Mouse (Mus musculus): Measurements from ENCODE around the gene Chodl. TPM values are rescaled to one million over a fixed set of nuclear protein-coding genes. Genes with fewer than 3 reads are reported as not detected.

Chodl gene
- 21.4 and 23.9 TPM in 2 replicates for polyA plus RNA-seq (2014; fragmentation: Nextera tagmentation; extraction: Ambion mirVana)

DNA sequence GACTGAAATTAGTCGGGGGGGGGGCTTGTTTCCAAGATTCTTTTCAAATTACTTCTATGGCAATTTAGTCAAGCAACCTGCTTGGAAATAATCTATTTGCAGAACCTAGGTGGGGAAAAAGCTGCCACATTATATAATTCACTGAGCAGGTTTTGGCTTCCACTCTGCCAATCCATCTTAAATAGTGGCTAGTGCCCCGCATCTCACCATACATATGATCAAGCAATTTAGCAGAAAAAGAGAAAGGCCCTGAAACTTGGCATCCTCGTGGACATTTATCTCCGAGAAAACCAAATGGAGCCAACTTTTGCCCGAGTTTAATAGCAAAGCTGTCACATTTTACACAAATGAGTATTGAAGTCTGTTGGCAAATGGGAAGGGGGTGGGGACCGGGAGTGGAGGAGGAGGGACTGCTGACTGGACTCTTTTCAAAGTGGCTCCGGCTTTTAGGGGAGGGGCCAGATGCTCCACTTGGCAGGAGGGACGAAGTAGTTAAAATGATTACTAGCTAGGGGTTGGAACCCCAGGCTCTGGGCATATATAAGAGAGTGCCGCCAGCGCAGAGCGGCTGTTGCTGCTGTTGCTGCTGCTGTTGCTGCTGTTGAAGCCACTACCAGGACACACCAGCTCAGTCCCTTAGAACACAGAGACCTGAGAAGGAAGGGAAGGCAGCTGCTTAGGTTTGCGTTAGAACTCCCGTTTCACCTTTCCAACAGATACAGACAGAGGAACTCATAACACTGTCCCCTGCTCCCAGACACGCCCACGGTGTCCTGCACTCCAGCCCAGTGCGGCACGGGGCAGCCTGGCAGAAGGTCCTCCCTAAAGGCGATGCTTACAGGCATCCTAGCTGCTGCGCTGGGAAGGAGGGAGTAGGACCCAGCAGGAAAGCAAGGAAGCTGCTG, at the start of gene Chodl:
Gene Chodl, plus strand, starts transcription at position 567 of the 905 bp plus-strand sequence.
- peak; percentile 72 for ATAC-seq (ENCODE audit: insufficient number of reproducible peaks, insufficient read depth, low FRiP score, low read depth)
- Histone ChIP-seq H3K9me3 (ENCODE audit: control insufficient read depth, low read depth, low read length) (no peaks in the 10 kb centered on the region), H3K9ac (replicated peaks; ENCODE audit: low read depth, low read length) (0 out of 2 replicates have a peak within 1 kb of the TSS, but pooled peaks have one; percentile 18), H3K27ac (ENCODE audit: low read length) (no peak within 1 kb of the TSS), H3K36me3 (ENCODE audit: control insufficient read depth, insufficient read depth, low read length) (no peaks in the 10 kb centered on the region), H3K4me3 (ENCODE audit: low read depth, low read length) (peak within 1 kb of the TSS; percentile 34), H3K27me3 (ENCODE audit: control insufficient read depth, insufficient read depth, low read length) (no peaks in the 10 kb centered on the region), H3K4me2 (replicated peaks; ENCODE audit: low read depth, low read length) (peak within 1 kb of the TSS; percentile 79), H3K4me1 (ENCODE audit: control insufficient read depth, insufficient read depth, low read length) (0 out of 2 replicates have a peak, but pooled peaks cover 2% of the 10 kb centered on the region)
- WGBS: 9% methylated on average over 19 of the region's 19 CpGs

DNA sequence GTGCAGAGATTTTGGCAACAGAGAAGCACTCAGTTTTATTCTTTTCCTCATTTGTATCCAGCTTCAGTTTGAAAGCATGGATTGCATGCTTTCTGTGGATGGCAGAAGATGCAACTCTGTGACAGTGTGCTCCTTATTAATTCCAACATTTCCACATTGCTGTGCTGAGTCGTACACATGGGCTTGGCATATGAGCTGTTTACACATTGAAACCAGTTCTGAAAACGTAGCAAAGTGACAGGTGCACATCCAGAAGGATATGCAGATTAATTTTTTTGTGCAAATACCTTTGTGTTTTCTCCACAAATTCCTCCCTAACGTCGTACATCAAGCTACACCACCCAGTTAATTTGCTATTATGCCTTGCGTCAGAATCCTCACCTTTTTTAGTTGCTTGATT, 8.1 kb upstream of the Chodl start:
- 55% methylated on average over 5 of the region's 5 CpGs for WGBS
- Histone ChIP-seq H3K27ac (ENCODE audit: low read length) (no peak overlapping the region), H3K4me1 (ENCODE audit: control insufficient read depth, insufficient read depth, low read length) (no peaks in the 10 kb centered on the region), H3K9ac (replicated peaks; ENCODE audit: low read depth, low read length) (no peak overlapping the region), H3K4me2 (replicated peaks; ENCODE audit: low read depth, low read length) (no peak overlapping the region), H3K4me3 (ENCODE audit: low read depth, low read length) (no peak overlapping the region), H3K9me3 (ENCODE audit: control insufficient read depth, low read depth, low read length) (no peaks in the 10 kb centered on the region), H3K27me3 (ENCODE audit: control insufficient read depth, insufficient read depth, low read length) (no peaks in the 10 kb centered on the region), H3K36me3 (ENCODE audit: control insufficient read depth, insufficient read depth, low read length) (no peaks in the 10 kb centered on the region)
- ATAC-seq (ENCODE audit: insufficient number of reproducible peaks, insufficient read depth, low FRiP score, low read depth): no peak

- Histone ChIP-seq H3K4me2 (replicated peaks; ENCODE audit: low read depth, low read length) (peak overlapping the region; percentile 79), H3K9ac (replicated peaks; ENCODE audit: low read depth, low read length) (0 out of 2 replicates have a peak overlapping the region, but pooled peaks have one; percentile 18), H3K9me3 (ENCODE audit: control insufficient read depth, low read depth, low read length) (no peaks in the 10 kb centered on the region), H3K27ac (ENCODE audit: low read length) (no peak overlapping the region), H3K27me3 (ENCODE audit: control insufficient read depth, insufficient read depth, low read length) (no peaks in the 10 kb centered on the region), H3K4me1 (ENCODE audit: control insufficient read depth, insufficient read depth, low read length) (0 out of 2 replicates have a peak, but pooled peaks cover 2% of the 10 kb centered on the region), H3K36me3 (ENCODE audit: control insufficient read depth, insufficient read depth, low read length) (no peaks in the 10 kb centered on the region), H3K4me3 (ENCODE audit: low read depth, low read length) (peak overlapping the region; percentile 34)
- 10% methylated on average over 16 of the region's 16 CpGs for WGBS
- ATAC-seq (ENCODE audit: insufficient number of reproducible peaks, insufficient read depth, low FRiP score, low read depth): no peak
Observed at GRCm38 (mm10) chr16:78931287-78932025, 708 bp downstream of the Chodl start.

DNA sequence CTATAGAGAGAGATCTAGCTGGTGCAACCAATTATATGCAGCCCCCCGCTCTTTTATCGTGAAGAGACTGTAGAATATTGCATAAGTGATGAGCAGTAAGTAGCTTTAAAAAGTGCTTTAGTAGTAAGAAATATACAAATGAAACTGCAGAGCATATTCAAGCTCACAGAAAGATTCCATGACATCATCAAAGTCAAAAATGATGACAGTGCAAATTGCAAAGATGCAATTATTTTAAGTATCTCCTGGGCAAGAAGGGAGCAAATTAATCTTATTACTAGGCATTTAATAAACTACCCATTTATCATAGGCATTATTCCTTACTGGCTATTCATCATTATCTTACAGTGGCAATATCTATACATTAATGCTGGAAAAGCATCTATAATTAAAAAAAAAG, 3.5 kb downstream of the Chodl start:
- 0 out of 2 replicates have a peak, but pooled peaks cover 2% of the 10 kb centered on the region for H3K4me1 ChIP-seq (ENCODE audit: control insufficient read depth, insufficient read depth, low read length)
- H3K4me2 ChIP-seq (replicated peaks; ENCODE audit: low read depth, low read length): no peak overlapping the region
- ATAC-seq (ENCODE audit: insufficient number of reproducible peaks, insufficient read depth, low FRiP score, low read depth): no peak
- no peaks in the 10 kb centered on the region for H3K36me3 ChIP-seq (ENCODE audit: control insufficient read depth, insufficient read depth, low read length)
- H3K27me3 ChIP-seq (ENCODE audit: control insufficient read depth, insufficient read depth, low read length): no peaks in the 10 kb centered on the region
- H3K4me3 ChIP-seq (ENCODE audit: low read depth, low read length): no peak overlapping the region
- WGBS: 95% methylated on average over 2 of the region's 2 CpGs
- no peaks in the 10 kb centered on the region for H3K9me3 ChIP-seq (ENCODE audit: control insufficient read depth, low read depth, low read length)
- no peak overlapping the region for H3K9ac ChIP-seq (replicated peaks; ENCODE audit: low read depth, low read length)
- no peak overlapping the region for H3K27ac ChIP-seq (ENCODE audit: low read length)

- H3K9ac ChIP-seq (replicated peaks; ENCODE audit: low read depth, low read length): no peak overlapping the region
- 61% methylated on average over 8 of the region's 8 CpGs for WGBS
- H3K27ac ChIP-seq (ENCODE audit: low read length): no peak overlapping the region
- no peak overlapping the region for H3K4me2 ChIP-seq (replicated peaks; ENCODE audit: low read depth, low read length)
- no peaks in the 10 kb centered on the region for H3K27me3 ChIP-seq (ENCODE audit: control insufficient read depth, insufficient read depth, low read length)
- no peaks in the 10 kb centered on the region for H3K36me3 ChIP-seq (ENCODE audit: control insufficient read depth, insufficient read depth, low read length)
- H3K4me3 ChIP-seq (ENCODE audit: low read depth, low read length): no peak overlapping the region
- ATAC-seq (ENCODE audit: insufficient number of reproducible peaks, insufficient read depth, low FRiP score, low read depth): no peak
- H3K9me3 ChIP-seq (ENCODE audit: control insufficient read depth, low read depth, low read length): no peaks in the 10 kb centered on the region
- H3K4me1 ChIP-seq (ENCODE audit: control insufficient read depth, insufficient read depth, low read length): no peaks in the 10 kb centered on the region
Observed at GRCm38 (mm10) chr16:78937755-78938154, 7.0 kb downstream of the Chodl start.

- 74% methylated on average over 4 of the region's 4 CpGs for WGBS
- Histone ChIP-seq H3K27ac (ENCODE audit: low read length) (no peak overlapping the region), H3K27me3 (ENCODE audit: control insufficient read depth, insufficient read depth, low read length) (no peaks in the 10 kb centered on the region), H3K9me3 (ENCODE audit: control insufficient read depth, low read depth, low read length) (no peaks in the 10 kb centered on the region), H3K36me3 (ENCODE audit: control insufficient read depth, insufficient read depth, low read length) (no peaks in the 10 kb centered on the region), H3K4me3 (ENCODE audit: low read depth, low read length) (no peak overlapping the region), H3K4me1 (ENCODE audit: control insufficient read depth, insufficient read depth, low read length) (no peaks in the 10 kb centered on the region), H3K9ac (replicated peaks; ENCODE audit: low read depth, low read length) (no peak overlapping the region), H3K4me2 (replicated peaks; ENCODE audit: low read depth, low read length) (no peak overlapping the region)
- no peak for ATAC-seq (ENCODE audit: insufficient number of reproducible peaks, insufficient read depth, low FRiP score, low read depth)
Observed at GRCm38 (mm10) chr16:78950359-78950758, 19.6 kb downstream of the Chodl start.

DNA sequence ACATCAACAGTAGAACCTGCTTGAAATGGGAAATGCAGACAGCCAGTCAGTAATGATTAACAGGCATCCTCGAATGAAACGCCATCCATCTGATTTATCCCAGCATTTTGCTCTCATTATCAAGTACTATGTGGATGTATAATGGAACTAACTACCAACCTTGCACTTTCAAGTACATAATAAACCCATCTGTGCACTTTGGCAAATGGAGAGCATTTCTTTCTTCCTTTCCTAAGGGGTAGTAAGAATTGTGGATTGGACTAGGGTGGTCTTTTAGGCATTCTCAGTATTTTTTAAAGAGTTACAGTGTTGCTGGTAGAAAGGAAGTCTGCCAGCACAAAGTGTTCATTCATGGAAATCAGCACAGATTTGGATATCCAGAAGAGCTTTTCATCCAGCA, 26.7 kb downstream of the Chodl start:
- no peak for ATAC-seq (ENCODE audit: insufficient number of reproducible peaks, insufficient read depth, low FRiP score, low read depth)
- H3K27ac ChIP-seq (ENCODE audit: low read length): no peak overlapping the region
- H3K4me1 ChIP-seq (ENCODE audit: control insufficient read depth, insufficient read depth, low read length): no peaks in the 10 kb centered on the region
- H3K4me3 ChIP-seq (ENCODE audit: low read depth, low read length): no peak overlapping the region
- no peak overlapping the region for H3K9ac ChIP-seq (replicated peaks; ENCODE audit: low read depth, low read length)
- no peak overlapping the region for H3K4me2 ChIP-seq (replicated peaks; ENCODE audit: low read depth, low read length)
- H3K27me3 ChIP-seq (ENCODE audit: control insufficient read depth, insufficient read depth, low read length): no peaks in the 10 kb centered on the region
- WGBS: 49% methylated on average over 2 of the region's 2 CpGs
- no peaks in the 10 kb centered on the region for H3K9me3 ChIP-seq (ENCODE audit: control insufficient read depth, low read depth, low read length)
- no peaks in the 10 kb centered on the region for H3K36me3 ChIP-seq (ENCODE audit: control insufficient read depth, insufficient read depth, low read length)

- no peak overlapping the region for H3K4me2 ChIP-seq (replicated peaks; ENCODE audit: low read depth, low read length)
Observed at GRCm38 (mm10) chr16:78969091-78969731, 38.5 kb downstream of the Chodl start.

More at GRCm38 (mm10) chr16:78969091-78969731, 38.5 kb downstream of the Chodl start:
- no peak overlapping the region for H3K4me3 ChIP-seq (ENCODE audit: low read depth, low read length)
- no peaks in the 10 kb centered on the region for H3K36me3 ChIP-seq (ENCODE audit: control insufficient read depth, insufficient read depth, low read length)
- no peaks in the 10 kb centered on the region for H3K9me3 ChIP-seq (ENCODE audit: control insufficient read depth, low read depth, low read length)
- H3K27me3 ChIP-seq (ENCODE audit: control insufficient read depth, insufficient read depth, low read length): no peaks in the 10 kb centered on the region
- H3K27ac ChIP-seq (ENCODE audit: low read length): no peak overlapping the region
- H3K4me1 ChIP-seq (ENCODE audit: control insufficient read depth, insufficient read depth, low read length): no peaks in the 10 kb centered on the region
- ATAC-seq (ENCODE audit: insufficient number of reproducible peaks, insufficient read depth, low FRiP score, low read depth): no peak
- WGBS: 34% methylated on average over 13 of the region's 13 CpGs
- H3K9ac ChIP-seq (replicated peaks; ENCODE audit: low read depth, low read length): no peak overlapping the region
